Mouse (Mus musculus) MEL (cell line): ENCODE data around the gene Cobll1. TPM values are rescaled to one million over a fixed set of nuclear protein-coding genes. Genes with fewer than 3 reads are reported as not detected.

Experiments used
- DNase-seq: peaks from one replicate; pipeline ENCODE4 v3.0.0; 2011; ENCODE audit warnings: low read depth, low spot score
- H3K27ac ChIP-seq: 2 replicates; pipeline ENCODE4 v1.5.1; 2012; ENCODE audit warnings: low read depth, mild to moderate bottlenecking, control low read depth, low read length, moderate library complexity; ENCODE audit not compliant: control insufficient read depth
- H3K27me3 ChIP-seq, 2 experiments: fragments of 150-350 bp in 1 of 2; sonication (generic) in 1 of 2; 2 replicates each; pipeline ENCODE4 v1.6.1; 2012; ENCODE audit warnings: low read length in 2 of 2, mild to moderate bottlenecking in 2 of 2, improper control_type of control experiment in 1 of 2, moderate library complexity in 1 of 2; ENCODE audit not compliant: insufficient read depth in 2 of 2, control insufficient read depth in 1 of 2
- H3K36me3 ChIP-seq, 2 experiments: 2 replicates each; pipeline ENCODE4 v1.6.1; 2012 to 2014; ENCODE audit warnings: low read length in 2 of 2, improper control_type of control experiment in 1 of 2, inconsistent platforms in 1 of 2, mild to moderate bottlenecking in 1 of 2; ENCODE audit not compliant: insufficient read depth in 2 of 2, control insufficient read depth in 1 of 2
- H3K4me1 ChIP-seq, 2 experiments: fragments of 150-350 bp in 1 of 2; sonication (generic) in 1 of 2; 2 replicates each; pipeline ENCODE4 v1.6.1; 2012; ENCODE audit warnings: low read length in 2 of 2, improper control_type of control experiment in 1 of 2, mild to moderate bottlenecking in 1 of 2; ENCODE audit not compliant: insufficient read depth in 2 of 2, control insufficient read depth in 1 of 2
- H3K4me3 ChIP-seq, 2 experiments: fragments of 150-350 bp in 1 of 2; sonication (generic) in 1 of 2; 2 replicates each; pipeline ENCODE4 v1.5.1; 2012; ENCODE audit warnings: low read depth in 2 of 2, low read length in 2 of 2, mild to moderate bottlenecking in 2 of 2, moderate library complexity in 2 of 2, control low read depth in 1 of 2, improper control_type of control experiment in 1 of 2; ENCODE audit not compliant: control insufficient read depth in 1 of 2, insufficient read depth in 1 of 2
- H3K79me2 ChIP-seq: 2 replicates; pipeline ENCODE4 v1.6.1; 2012; ENCODE audit warnings: mild to moderate bottlenecking, low read length, moderate library complexity; ENCODE audit not compliant: control insufficient read depth, poor library complexity, insufficient read depth
- H3K9ac ChIP-seq: 2 replicates; pipeline ENCODE4 v1.6.1; 2012; ENCODE audit warnings: low read depth, mild to moderate bottlenecking, control low read depth, low read length, moderate library complexity; ENCODE audit not compliant: control insufficient read depth, poor library complexity, severe bottlenecking
- H3K9me3 ChIP-seq: fragments of 150-350 bp; sonication (generic); replicated peaks from 2 replicates; pipeline ENCODE4 v1.6.1; 2012; ENCODE audit warnings: mild to moderate bottlenecking, low read length, improper control_type of control experiment, moderate library complexity; ENCODE audit not compliant: insufficient read depth
- BHLHE40 ChIP-seq: IDR thresholded peaks from 2 replicates; pipeline ENCODE4 v1.6.1; 2012; ENCODE audit warnings: low read depth, mild to moderate bottlenecking, inconsistent platforms, low read length, improper control_type of control experiment, borderline replicate concordance
- CHD2 ChIP-seq: IDR thresholded peaks from 2 replicates; pipeline ENCODE4 v1.6.1; 2011; ENCODE audit warnings: low read length, improper control_type of control experiment
- EP300 ChIP-seq, 2 experiments: IDR thresholded peaks; 2 replicates each; pipeline ENCODE4 v1.6.1; 2011; ENCODE audit warnings: improper control_type of control experiment in 2 of 2, low read length in 2 of 2, low read depth in 1 of 2, mild to moderate bottlenecking in 1 of 2
- GABPA ChIP-seq: IDR thresholded peaks from 2 replicates; pipeline ENCODE4 v1.6.1; 2012; ENCODE audit warnings: low read depth, mild to moderate bottlenecking, inconsistent platforms, low read length, improper control_type of control experiment, moderate library complexity
- GATA1 ChIP-seq: IDR thresholded peaks from 2 replicates; pipeline ENCODE4 v1.6.1; 2011; ENCODE audit warnings: low read depth, low read length, improper control_type of control experiment
- HCFC1 ChIP-seq: IDR thresholded peaks from 2 replicates; pipeline ENCODE4 v1.6.1; 2012; ENCODE audit warnings: low read depth, mild to moderate bottlenecking, inconsistent platforms, low read length, improper control_type of control experiment, moderate library complexity
- KAT2A ChIP-seq: conservative IDR thresholded peaks from 2 replicates; pipeline ENCODE4 v1.6.1; 2012; ENCODE audit warnings: low read depth, low read length, improper control_type of control experiment, inconsistent platforms
- MAFK ChIP-seq: IDR thresholded peaks from 2 replicates; pipeline ENCODE4 v1.6.1; 2011; ENCODE audit warnings: low read depth, mild to moderate bottlenecking, low read length, improper control_type of control experiment, borderline replicate concordance
- MAX ChIP-seq: IDR thresholded peaks from 2 replicates; pipeline ENCODE4 v1.6.1; 2011; ENCODE audit warnings: low read length, improper control_type of control experiment
- MEF2A ChIP-seq: IDR thresholded peaks from 2 replicates; pipeline ENCODE4 v1.6.1; 2014; ENCODE audit warnings: low read depth, mild to moderate bottlenecking, inconsistent platforms, low read length, improper control_type of control experiment; ENCODE audit not compliant: poor library complexity, insufficient replicate concordance, severe bottlenecking; ENCODE audit errors: extremely low read depth
- MXI1 ChIP-seq: IDR thresholded peaks from 2 replicates; pipeline ENCODE4 v1.6.1; 2011; ENCODE audit warnings: mild to moderate bottlenecking, low read depth, low read length, improper control_type of control experiment
- MYB ChIP-seq: IDR thresholded peaks from 2 replicates; pipeline ENCODE4 v1.6.1; 2011; ENCODE audit warnings: mild to moderate bottlenecking, low read depth, low read length, improper control_type of control experiment
- MYC ChIP-seq: IDR thresholded peaks from 2 replicates; pipeline ENCODE4 v1.6.1; 2011; ENCODE audit warnings: low read depth, mild to moderate bottlenecking, low read length, improper control_type of control experiment, moderate library complexity
- NELFE ChIP-seq: IDR thresholded peaks from 2 replicates; pipeline ENCODE4 v1.6.1; 2011; ENCODE audit warnings: low read depth, low read length, improper control_type of control experiment
- NRF1 ChIP-seq: IDR thresholded peaks from 2 replicates; pipeline ENCODE4 v1.6.1; 2014; ENCODE audit warnings: low read depth, mild to moderate bottlenecking, inconsistent platforms, low read length, improper control_type of control experiment, moderate library complexity; ENCODE audit not compliant: poor library complexity, insufficient read depth, severe bottlenecking
- POLR2AphosphoS5 ChIP-seq: IDR thresholded peaks from 2 replicates; pipeline ENCODE4 v1.6.1; 2012; ENCODE audit warnings: low read depth, borderline replicate concordance, mild to moderate bottlenecking, inconsistent platforms, low read length, moderate library complexity, mixed read lengths
- TAL1 ChIP-seq: IDR thresholded peaks from 2 replicates; pipeline ENCODE4 v1.6.1; 2012; ENCODE audit warnings: mild to moderate bottlenecking, inconsistent platforms, low read length, moderate library complexity, mixed read lengths
- UBTF ChIP-seq: IDR thresholded peaks from 2 replicates; pipeline ENCODE4 v1.6.1; 2012; ENCODE audit warnings: low read depth, mild to moderate bottlenecking, inconsistent platforms, low read length, improper control_type of control experiment, moderate library complexity, borderline replicate concordance; ENCODE audit not compliant: insufficient read depth
- USF1 ChIP-seq: IDR thresholded peaks from 2 replicates; pipeline ENCODE4 v1.6.1; 2014; ENCODE audit warnings: low read depth, mild to moderate bottlenecking, inconsistent platforms, low read length, improper control_type of control experiment, moderate library complexity
- ZC3H11A ChIP-seq: IDR thresholded peaks from 2 replicates; pipeline ENCODE4 v1.6.1; 2012; ENCODE audit warnings: low read depth, mild to moderate bottlenecking, inconsistent platforms, low read length, improper control_type of control experiment
- ZMIZ1 ChIP-seq: IDR thresholded peaks from 2 replicates; pipeline ENCODE4 v1.6.1; 2012; ENCODE audit warnings: low read depth, mild to moderate bottlenecking, inconsistent platforms, low read length, improper control_type of control experiment, moderate library complexity
- ZNF384 ChIP-seq: IDR thresholded peaks from 2 replicates; pipeline ENCODE4 v1.6.1; 2012; ENCODE audit warnings: low read depth, mild to moderate bottlenecking, inconsistent platforms, low read length, improper control_type of control experiment
- polyA plus RNA-seq, 2 experiments: library from polyadenylated mRNA; stranded (reverse) in 1 of 2; unstranded in 1 of 2; fragments of >175 nt in 1 of 2; fragments of >200 nt in 1 of 2; gene quantifications; 2 replicates each; pipeline versions ENCODE4 v1.2.1 to v1.2.4; 2012; ENCODE audit warnings: low replicate concordance in 2 of 2, low read depth in 1 of 2; ENCODE audit not compliant: insufficient read length in 2 of 2, insufficient read depth in 1 of 2, missing spikeins in 1 of 2
- total RNA-seq: library from RNA; depleted of rRNA; stranded (reverse); fragments of 300-350 nt; gene quantifications from 2 replicates; pipeline ENCODE4 v1.2.3, GENCODE M21; 2012

The Cobll1 gene
- total and polyA plus RNA-seq, 3 experiments = not detected

- H3K9me3 ChIP-seq = no peaks in the 10 kb centered on the region
- H3K27me3 ChIP-seq = no peaks in the 10 kb centered on the region
- H3K79me2 ChIP-seq = no peaks in the 10 kb centered on the region
- no peaks in the 10 kb centered on the region for H3K4me1 ChIP-seq
- H3K36me3 ChIP-seq = no peaks in the 10 kb centered on the region
- H3K9ac ChIP-seq = no peak overlapping the region
- no peak overlapping the region for H3K27ac ChIP-seq
- no peak for DNase-seq
- H3K4me3 ChIP-seq = no peak overlapping the region
- TF ChIP-seq POLR2AphosphoS5 (no peak), UBTF (no peak), MAFK (no peak), HCFC1 (no peak), KAT2A (no peak), ZNF384 (no peak)
Measured at GRCm38 (mm10) chr2:65103801-65104200, 135.4 kb downstream of the Cobll1 start.

- Histone ChIP-seq H3K9me3 (no peaks in the 10 kb centered on the region), H3K36me3 (no peaks in the 10 kb centered on the region)
- TF ChIP-seq NRF1 = no peak
- no peak for TF ChIP-seq MAFK
- no peak for TF ChIP-seq BHLHE40
- no peak for TF ChIP-seq MYB
- no peak for TF ChIP-seq GABPA
- TF ChIP-seq GATA1 = no peak
- no peak for TF ChIP-seq ZNF384
- no peak for TF ChIP-seq ZMIZ1
- TF ChIP-seq POLR2AphosphoS5 = no peak
- TF ChIP-seq KAT2A = no peak
- no peak for TF ChIP-seq EP300 (IDR thresholded peaks at IDR 0.05; ENCODE audit: low read depth in 1 of 2, low read length in 2 of 2)
- TF ChIP-seq TAL1 = no peak
- TF ChIP-seq USF1 = no peak
- no peak for TF ChIP-seq MXI1
- TF ChIP-seq CHD2 = no peak
- no peak for TF ChIP-seq ZC3H11A
- no peak for TF ChIP-seq NELFE
- no peak for TF ChIP-seq MYC
- TF ChIP-seq MAX = no peak
- TF ChIP-seq MEF2A = no peak
- TF ChIP-seq, all 39 proteins: peak for 0
- H3K79me2 ChIP-seq = no peaks in the 10 kb centered on the region
- DNase-seq = no peak
- H3K27ac ChIP-seq = no peak overlapping the region
- no peaks in the 10 kb centered on the region for H3K27me3 ChIP-seq
- H3K4me3 ChIP-seq = no peak overlapping the region
- H3K9ac ChIP-seq = no peak overlapping the region
- H3K4me1 ChIP-seq = no peaks in the 10 kb centered on the region
Measured at GRCm38 (mm10) chr2:65101388-65101787, 137.8 kb downstream of the Cobll1 start.
